Mouse (Mus musculus) brown adipose tissue, adult 24 weeks (tissue): Measurements from ENCODE around the gene Has1. TPM values are rescaled to one million over a fixed set of nuclear protein-coding genes. Genes with fewer than 3 reads are reported as not detected.

Experiments
- H3K27ac ChIP-seq: fragments of 200-500 bp; replicated peaks from 2 replicates; pipeline ENCODE4 v1.5.1; 2012; ENCODE audit warnings: low read depth, mild to moderate bottlenecking, low read length
- H3K4me1 ChIP-seq: fragments of 200-500 bp; 2 replicates; pipeline ENCODE4 v1.6.1; 2012; ENCODE audit warnings: low read length, mixed read lengths; ENCODE audit not compliant: control insufficient read depth, insufficient read depth, insufficient read length
- H3K4me3 ChIP-seq: fragments of 200-500 bp; 2 replicates; pipeline ENCODE4 v1.5.1; 2012; ENCODE audit warnings: low read depth, mild to moderate bottlenecking, low read length, moderate library complexity; ENCODE audit not compliant: insufficient read depth
- polyA plus RNA-seq: library from polyadenylated mRNA; stranded (reverse); fragments of >200 nt; gene quantifications from 2 replicates; pipeline ENCODE4 v1.2.4, GENCODE M21; 2012; ENCODE audit not compliant: missing spikeins, insufficient read depth, insufficient read length

Gene Has1
- 1.5 TPM in 1 of 2 replicates, not detected in the other for polyA plus RNA-seq

DNA sequence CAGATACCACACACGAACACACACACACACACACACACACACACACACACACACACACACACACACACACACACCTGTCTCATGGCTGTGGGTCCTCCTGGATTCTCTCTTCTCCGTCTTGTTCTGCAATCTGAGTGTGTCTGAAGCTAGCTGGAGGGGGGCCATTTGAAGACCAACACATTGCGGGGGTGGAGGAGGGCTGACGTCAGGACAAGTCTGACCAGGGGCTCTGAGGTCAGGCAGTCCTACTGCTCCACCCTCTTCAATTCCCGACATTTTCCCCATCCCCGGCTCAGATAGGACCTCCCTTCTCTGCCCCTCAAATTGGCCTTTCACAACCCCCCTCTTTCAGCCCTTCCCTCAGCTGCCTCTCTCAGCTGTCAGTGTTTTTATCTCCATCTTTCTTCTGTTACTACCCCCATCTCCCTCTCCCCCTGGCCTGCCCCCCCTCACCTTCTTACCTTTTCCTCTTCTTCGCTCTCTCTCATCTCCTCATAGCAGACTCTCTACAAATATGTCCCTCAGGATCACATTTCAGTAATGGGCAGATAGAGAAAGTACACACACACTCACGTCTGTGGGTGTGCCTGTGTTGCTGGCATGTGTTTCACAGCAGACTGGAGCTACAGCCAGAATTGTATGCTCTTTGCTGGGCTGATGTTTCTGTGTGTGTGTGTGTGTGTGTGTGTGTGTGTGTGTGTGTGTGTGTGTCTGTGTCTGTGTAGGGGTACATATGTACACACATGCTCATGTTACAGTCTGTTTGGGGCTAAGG, at the start of gene Has1:
TSS of gene Has1 (minus strand) at position 142 of the 775 bp plus-strand sequence.
- H3K4me3 ChIP-seq = no peak within 1 kb of the TSS
- H3K27ac ChIP-seq = no peak within 1 kb of the TSS
- H3K4me1 ChIP-seq = no peaks in the 10 kb centered on the region

DNA sequence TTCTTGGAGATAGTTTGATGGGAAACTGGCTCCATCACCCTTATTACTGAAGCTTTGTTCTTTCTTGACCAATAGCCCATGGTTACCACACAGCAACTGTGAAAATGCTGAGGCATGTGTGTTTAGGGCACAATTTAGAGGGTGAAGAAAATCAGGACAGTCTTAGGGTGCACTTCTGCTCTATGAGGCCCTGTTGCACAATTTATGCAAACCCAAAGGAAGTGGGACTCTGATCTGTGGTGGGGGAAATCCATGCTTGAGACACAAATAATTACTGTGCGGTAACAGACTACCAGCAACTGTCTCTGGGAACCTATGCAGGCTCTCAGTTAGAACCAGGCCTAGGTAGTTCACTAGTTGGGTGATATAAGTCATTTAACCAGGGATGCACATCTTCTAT, 45.8 kb upstream of the Has1 start:
- Histone ChIP-seq H3K4me1 (no peaks in the 10 kb centered on the region), H3K4me3 (no peak overlapping the region), H3K27ac (no peak overlapping the region)

DNA sequence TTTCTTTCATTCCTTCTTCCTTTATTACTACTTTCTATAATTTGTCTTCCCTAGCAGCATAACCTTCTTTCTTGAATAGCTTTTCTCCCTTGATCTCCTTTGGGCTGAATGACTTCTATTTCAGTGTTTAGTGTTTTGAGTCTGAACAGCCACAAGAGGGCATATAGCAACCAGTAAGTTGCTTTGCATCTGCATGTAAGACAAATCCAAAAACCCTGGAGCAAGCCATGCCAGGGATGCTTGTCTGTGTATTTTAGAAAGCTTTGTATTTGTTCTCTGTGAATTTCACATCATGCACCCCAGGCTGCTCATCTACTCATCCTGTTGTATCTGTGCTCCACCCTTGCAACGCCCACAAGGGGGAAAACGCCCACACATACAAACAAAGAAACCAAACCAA, 44.3 kb upstream of the Has1 start:
- Histone ChIP-seq H3K27ac (no peak overlapping the region), H3K4me3 (no peak overlapping the region), H3K4me1 (no peaks in the 10 kb centered on the region)

DNA sequence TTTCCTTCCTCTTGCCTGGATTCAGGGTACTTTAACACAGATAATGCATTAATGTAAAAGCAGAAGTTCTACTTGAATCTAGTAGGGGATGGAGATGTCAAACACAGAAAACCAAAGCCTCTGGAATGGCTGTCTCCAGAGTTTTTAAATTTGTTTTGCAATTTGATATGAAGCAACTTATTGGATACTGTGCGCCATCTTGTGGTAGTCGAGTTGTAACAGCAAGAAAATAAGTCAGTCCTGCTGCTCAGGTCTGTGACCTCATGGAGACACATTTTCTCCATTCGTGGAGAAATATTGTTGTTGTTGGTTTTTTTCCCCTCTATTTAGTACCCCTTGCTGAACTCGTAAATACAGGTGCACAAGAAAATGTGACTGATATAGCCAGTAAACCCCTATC, 41.0 kb upstream of the Has1 start:
- no peaks in the 10 kb centered on the region for H3K4me1 ChIP-seq
- no peak overlapping the region for H3K27ac ChIP-seq
- H3K4me3 ChIP-seq = no peak overlapping the region

DNA sequence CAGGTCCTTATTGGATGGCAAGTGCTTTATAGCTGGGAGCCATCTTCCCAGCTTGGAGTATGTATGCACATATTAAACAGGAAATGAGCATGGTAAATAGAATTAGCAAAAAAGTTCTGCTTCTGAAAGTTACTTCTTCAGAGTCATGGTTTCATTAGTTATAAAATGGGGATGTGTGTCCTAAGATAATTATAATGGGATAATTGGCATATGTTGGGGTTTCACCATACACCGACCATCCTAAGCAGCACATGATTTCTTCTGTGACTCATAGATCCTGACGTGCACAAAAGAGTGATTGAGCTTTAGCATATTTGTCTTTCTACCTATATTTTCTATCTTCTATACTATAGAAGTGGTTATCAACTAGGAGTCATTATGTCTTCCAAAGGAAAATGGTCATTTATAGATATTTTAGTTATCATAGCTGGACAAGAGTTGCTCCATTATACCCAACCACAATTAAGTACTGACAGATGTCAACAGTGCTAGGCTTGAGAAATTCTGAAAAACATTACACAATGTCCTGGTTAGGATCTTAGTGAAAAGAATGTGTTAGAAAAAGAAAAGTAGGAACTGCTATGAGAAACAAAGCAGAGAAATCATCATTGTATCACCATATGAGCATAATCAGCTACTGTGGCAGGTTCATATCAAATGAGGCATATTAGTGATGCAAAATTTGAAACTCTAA, 34.9 kb upstream of the Has1 start:
- no peaks in the 10 kb centered on the region for H3K4me1 ChIP-seq
- no peak overlapping the region for H3K4me3 ChIP-seq

DNA sequence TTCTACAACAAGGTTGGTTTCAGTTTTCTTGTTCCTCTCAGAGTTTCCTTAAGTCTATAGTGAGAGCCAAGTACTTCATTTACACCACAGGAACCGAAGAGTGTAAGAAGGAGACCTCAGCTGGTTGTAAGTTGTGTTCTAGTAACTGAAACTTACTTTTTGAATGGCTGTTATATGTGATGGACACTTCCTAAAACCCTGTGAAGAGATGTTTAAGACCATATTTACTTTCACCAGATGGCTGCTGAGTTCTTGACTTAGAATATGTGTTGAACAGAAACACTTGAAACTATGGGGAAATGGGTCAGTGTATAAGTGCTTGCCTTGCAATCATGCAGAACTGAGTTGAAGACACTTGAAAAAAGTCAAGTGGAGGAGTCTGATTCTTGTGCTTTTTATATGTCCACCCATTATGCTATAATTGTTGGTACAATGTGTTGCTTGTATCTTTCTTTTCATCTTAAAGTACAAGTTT, 32.8 kb upstream of the Has1 start, which contains the start of the genes Fpr2 and Fpr3:
TSS of gene Fpr2 (plus strand) at position 51 of the 475 bp plus-strand sequence.
TSS of gene Fpr3 (plus strand) at position 79 of the 475 bp plus-strand sequence.
- H3K4me1 ChIP-seq = no peaks in the 10 kb centered on the region
- H3K4me3 ChIP-seq = no peak within 1 kb of the TSS
- H3K27ac ChIP-seq = no peak within 1 kb of the TSS

More for the DNA sequence above, 34.9 kb upstream of the Has1 start:
- H3K27ac ChIP-seq = no peak overlapping the region

DNA sequence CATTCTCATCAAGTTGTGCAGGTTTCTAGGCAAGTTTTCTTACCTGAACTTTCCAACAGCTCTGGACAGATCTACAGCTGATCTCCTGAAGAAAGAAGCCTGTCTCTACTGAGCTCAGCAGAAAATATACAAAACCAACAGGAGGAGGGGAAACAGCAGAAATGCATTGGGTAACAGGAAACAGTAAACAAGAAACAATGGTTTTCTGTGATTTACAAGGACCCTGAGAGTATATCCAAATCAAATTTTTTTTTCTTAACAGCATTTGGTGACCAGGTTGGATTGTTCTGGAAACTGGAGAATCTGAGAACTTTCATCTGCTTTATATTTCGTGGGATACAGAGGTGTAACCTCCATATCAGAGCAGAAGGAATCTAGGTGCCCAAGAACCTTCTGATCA, 28.8 kb upstream of the Has1 start, which contains the start of gene Fpr1:
TSS of gene Fpr1 (minus strand) at position 101 of the 400 bp plus-strand sequence.
- no peak within 1 kb of the TSS for H3K4me3 ChIP-seq
- H3K27ac ChIP-seq = no peak within 1 kb of the TSS
- no peaks in the 10 kb centered on the region for H3K4me1 ChIP-seq

DNA sequence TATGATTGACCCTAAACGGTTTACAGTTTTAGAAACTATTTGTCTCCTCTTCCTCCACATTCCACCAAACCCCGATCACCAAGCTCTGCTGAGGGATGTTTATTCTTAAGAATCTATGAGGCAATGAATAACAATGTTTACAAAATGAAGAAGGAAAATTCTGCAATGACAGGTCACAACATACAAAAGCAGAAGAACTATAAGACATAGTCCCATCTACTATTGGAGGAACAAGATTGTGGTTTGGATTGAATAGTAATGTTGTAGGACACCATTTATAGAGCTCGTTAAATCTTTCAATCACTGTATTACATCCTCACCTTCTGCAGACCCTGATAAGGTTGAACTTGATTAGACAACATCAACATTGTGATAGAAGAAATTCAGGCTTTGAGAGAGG, 27.7 kb upstream of the Has1 start:
- H3K27ac ChIP-seq = no peak overlapping the region
- H3K4me3 ChIP-seq = no peak overlapping the region
- no peaks in the 10 kb centered on the region for H3K4me1 ChIP-seq

DNA sequence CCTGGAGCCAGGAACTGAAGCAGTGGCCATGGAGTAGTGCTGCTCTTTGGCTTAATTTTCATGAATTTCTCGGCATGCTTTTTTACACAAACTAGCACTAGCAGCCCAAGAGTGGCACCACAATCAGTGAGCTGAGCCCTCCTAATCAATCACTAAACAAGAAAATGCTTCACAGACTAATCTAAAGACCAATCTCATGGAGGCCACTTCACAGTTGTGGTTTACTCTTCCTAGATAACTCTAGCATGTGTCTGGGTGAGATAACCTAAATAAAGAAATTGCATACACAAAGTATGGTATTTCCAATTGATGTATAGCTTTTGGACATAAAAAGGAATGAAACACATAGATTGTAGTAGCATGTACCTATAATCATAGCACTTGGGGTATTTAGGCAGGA, 24.3 kb upstream of the Has1 start:
- no peak overlapping the region for H3K4me3 ChIP-seq
- H3K27ac ChIP-seq = no peak overlapping the region
- H3K4me1 ChIP-seq = no peaks in the 10 kb centered on the region

DNA sequence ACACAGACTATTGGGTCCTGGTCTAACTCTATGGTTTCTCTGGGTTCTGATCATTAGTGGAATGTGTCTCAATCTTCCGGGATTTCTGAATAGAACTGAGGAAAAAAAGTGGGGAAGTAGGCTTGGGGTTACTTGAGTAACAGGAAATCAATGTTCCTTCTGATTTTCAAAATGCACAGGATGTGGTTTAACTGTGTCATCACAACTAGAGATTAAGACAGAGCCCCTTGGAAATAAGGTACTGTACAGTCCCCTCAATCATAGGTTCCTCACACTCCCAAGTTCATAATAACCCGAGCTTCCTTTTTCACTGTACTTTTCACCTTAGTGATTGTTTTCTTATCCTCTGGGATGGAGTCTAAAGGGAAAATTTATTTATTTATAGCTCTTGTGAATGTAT, 16.7 kb upstream of the Has1 start:
- Histone ChIP-seq H3K4me3 (no peak overlapping the region), H3K4me1 (no peaks in the 10 kb centered on the region)

DNA sequence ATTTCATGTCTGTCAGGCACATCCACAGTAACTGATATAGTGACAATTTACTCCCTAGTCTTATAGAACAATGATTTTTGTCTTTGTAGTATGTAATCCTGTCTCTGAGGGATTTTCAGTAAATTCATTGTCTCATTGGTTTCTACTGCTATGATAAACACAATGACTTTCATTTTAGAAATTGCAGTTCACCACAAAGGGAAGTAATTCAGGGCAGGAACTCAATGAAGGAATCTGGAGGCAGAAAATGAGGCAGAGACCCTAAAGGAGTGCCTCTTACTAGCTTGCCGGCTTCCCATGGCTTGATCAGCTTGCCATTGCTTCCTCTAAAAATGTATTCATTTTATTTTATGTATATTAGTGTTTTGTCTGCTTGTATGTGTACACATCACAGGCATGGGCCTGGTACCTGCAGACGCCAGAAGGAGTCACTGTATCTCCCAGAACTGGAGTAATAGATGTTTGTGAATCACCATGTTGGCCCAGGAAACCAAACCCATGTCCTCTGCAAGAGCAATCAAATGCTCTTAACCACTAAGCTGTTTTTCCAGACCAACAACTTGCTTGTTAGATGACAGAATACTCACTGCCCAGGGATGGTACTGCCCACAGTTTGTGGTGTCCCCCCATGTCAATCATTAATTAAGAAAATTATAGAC, 16.0 kb upstream of the Has1 start:
- peak overlapping the region; percentile 68; the same call in 1 of the 2 replicates for H3K27ac ChIP-seq
- no peaks in the 10 kb centered on the region for H3K4me1 ChIP-seq
- H3K4me3 ChIP-seq = no peak overlapping the region

More for the DNA sequence above, 16.7 kb upstream of the Has1 start:
- no peak overlapping the region for H3K27ac ChIP-seq

DNA sequence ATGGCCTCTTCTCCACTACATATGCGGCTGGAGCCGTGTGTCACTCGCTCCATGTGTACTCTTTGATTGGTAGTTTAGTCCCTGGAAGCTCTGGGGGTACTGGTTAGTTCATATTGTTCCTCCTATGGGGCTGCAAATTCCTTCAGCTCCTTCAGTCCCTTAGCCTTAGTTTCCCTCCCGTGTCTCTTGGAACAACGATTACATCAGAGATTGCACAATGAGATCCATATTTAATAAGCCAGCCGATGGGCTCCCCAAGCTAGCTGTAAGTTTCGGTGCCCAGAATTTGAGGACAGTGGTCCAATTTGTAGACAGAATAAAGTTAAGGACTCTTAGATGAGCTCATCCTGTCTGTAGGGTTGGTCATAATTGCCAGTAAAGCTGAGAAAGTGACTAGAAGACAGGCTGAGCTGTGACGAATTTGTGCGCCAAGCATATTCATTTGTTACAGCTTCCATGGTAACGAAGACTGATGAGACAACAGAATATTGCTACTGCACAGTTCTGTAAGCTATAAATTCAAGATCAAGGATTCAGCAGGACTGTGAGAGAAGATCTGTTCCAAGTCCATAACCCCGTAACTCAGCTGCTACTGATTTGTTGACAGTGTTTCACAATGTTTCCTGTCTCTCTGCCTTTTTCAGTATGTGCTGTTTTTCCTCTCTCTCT, 11.9 kb upstream of the Has1 start:
- no peak overlapping the region for H3K27ac ChIP-seq
- no peak overlapping the region for H3K4me3 ChIP-seq
- H3K4me1 ChIP-seq = no peaks in the 10 kb centered on the region

DNA sequence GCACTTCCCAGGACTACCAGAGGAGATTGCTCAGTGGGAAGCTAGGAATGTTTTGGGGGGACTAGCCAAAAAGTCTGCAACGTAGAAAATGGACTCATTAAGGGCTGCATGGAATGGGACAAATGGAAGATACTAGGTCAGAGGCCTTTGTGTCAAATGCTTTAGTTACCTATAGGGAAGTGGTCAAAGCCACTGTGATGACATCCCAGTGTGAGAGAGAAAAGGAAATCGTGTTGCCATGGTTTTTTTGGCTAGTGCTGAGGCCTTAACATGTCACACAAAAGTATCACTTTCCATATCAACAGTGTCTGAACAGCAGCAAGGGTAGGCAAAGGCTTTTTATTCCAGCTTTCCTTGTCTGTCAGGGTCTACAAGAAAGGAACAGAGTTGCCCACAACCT, 10.2 kb upstream of the Has1 start:
- Histone ChIP-seq H3K4me1 (no peaks in the 10 kb centered on the region), H3K27ac (no peak overlapping the region), H3K4me3 (no peak overlapping the region)

DNA sequence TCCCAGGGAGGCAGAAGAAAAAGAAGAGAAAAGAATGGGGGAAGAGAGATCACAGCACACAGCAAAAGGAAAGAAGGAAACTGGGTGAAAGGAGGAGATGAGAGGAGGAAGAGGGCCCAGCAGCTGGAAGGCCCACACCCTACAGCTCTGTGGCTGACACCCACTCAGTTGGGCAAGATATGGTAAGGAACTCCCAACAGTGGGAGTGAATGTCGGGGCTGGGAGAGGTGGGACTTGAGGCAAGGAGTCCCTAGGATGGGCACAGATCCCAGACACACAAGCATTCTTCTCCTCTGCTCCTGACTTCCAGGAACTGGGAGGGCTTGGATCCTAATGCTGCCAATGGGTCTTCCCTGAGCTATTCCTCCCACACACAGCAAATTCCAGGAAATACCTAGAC, 7.4 kb upstream of the Has1 start:
- Histone ChIP-seq H3K4me3 (no peak overlapping the region), H3K27ac (no peak overlapping the region)

DNA sequence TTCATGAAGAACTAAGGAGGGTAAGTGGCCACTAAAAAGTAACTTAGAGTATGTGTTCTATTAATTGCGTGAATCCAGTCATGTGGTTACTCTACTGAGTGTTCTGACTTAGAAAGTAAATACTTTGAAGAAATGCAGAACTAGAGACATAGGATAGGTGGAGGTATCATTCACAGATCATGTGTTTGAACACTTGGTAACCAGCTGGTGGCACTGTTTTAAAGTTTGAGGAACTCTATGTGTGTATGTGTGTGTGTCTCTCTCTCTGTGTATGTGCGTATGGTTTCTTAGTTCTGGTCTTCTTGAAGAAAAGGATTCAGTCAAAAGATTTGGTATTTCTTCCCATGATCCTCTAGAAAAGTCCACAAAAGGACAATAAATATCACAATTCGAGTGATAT, 5.1 kb upstream of the Has1 start:
- Histone ChIP-seq H3K4me3 (no peak overlapping the region), H3K4me1 (no peaks in the 10 kb centered on the region), H3K27ac (no peak overlapping the region)

More for the DNA sequence above, 7.4 kb upstream of the Has1 start:
- H3K4me1 ChIP-seq = no peaks in the 10 kb centered on the region
